Mouse (Mus musculus) liver, adult 2 months (tissue): ENCODE results near the gene Anpep.

Source experiments
- CTCF ChIP-seq: fragments of 200-500 bp; IDR thresholded peaks from 2 replicates; pipeline ENCODE4 v1.5.1; 2011; ENCODE audit warnings: low read depth, low read length, control low read depth
- POLR2A ChIP-seq: fragments of 200-500 bp; IDR thresholded peaks from 2 replicates; pipeline ENCODE4 v1.6.1; 2011; ENCODE audit warnings: low read length, control low read depth; ENCODE audit not compliant: insufficient read depth; ENCODE audit errors: extremely low read depth

DNA sequence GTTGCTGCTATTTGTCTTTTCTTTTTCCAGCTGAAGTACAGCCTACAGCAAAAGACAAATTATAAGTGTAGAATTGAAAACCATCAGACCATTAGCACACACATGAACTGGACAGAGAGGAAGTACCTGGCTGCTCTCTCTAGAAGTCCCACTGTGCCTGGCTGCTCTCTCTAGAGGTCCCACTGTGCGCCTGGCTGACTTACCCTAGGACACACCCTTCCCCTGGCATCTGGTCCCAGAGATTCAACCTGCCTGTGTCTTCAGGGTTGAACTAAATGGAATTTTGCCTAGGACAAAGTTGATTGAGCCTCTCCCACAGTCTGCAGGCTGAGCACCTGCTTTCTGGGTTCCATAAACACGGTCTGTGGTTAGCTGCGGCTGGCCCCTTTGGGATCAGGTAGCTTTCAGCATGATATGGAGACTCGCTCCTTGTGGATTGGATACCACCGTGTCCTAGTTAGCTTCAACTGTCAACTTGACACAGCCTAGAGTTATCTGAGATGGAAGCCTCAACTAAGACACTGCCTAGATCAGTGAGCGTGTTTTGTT is 11.0 kb upstream of the Anpep start:
- TF ChIP-seq CTCF: no peak
- TF ChIP-seq POLR2A: no peak
